Mouse (Mus musculus): Measurements from ENCODE around the gene Med31.

DNA sequence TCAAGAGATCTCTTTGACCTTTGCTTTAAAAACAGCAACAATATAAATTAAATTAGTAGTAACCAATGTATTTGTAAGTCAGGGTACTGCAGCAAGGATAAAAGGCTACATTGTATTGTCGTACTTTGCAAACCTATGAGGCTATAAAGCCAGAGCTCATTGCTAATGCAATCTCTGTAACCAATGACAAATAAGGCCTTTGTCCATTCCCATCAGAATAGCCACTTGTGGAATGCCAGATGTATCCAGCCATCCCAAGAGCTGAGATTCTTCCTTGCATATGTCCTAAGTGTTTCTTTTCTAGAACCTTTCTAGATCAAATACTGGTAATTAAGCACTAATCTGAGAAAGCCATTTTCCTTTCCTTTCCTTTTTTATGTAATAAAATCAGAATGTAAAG, 24.5 kb downstream of the Med31 start:
- TF ChIP-seq CTCF (IDR thresholded peaks at IDR 0.05) (no peak), POLR2A (IDR thresholded peaks at IDR 0.05; ENCODE audit: insufficient read depth, low read depth, low read length) (no peak)

All from heart, adult 2 months (tissue).